Mouse (Mus musculus) CH12.LX (cell line): ENCODE measurements around the gene Scn4a. TPM values are rescaled to one million over a fixed set of nuclear protein-coding genes. Genes with fewer than 3 reads are reported as not detected.

Experiments used
- DNase-seq: peaks from one replicate; pipeline ENCODE4 v3.0.0-alpha.2; 2013; ENCODE audit errors: extremely low read depth
- H3K27ac ChIP-seq: 2 replicates; pipeline ENCODE4 v1.5.1; 2012; ENCODE audit warnings: low read depth, mild to moderate bottlenecking, control low read depth, moderate library complexity; ENCODE audit not compliant: insufficient read depth
- H3K27me3 ChIP-seq: replicated peaks from 2 replicates; pipeline ENCODE3; 2012; ENCODE audit warnings: inconsistent platforms
- H3K36me3 ChIP-seq, 2 experiments: replicated peaks in 1 of 2; 2 replicates each; pipeline versions ENCODE3 to v1.6.1; 2012; ENCODE audit warnings: inconsistent platforms in 1 of 2, low read length in 1 of 2, mild to moderate bottlenecking in 1 of 2, mixed read lengths in 1 of 2, moderate library complexity in 1 of 2; ENCODE audit not compliant: control insufficient read depth in 1 of 2, insufficient read depth in 1 of 2
- H3K4me1 ChIP-seq, 2 experiments: 2 replicates each; pipeline ENCODE4 v1.6.1; 2012; ENCODE audit warnings: inconsistent platforms in 1 of 2, moderate library complexity in 1 of 2; ENCODE audit not compliant: insufficient read depth in 2 of 2, control insufficient read depth in 1 of 2
- H3K4me2 ChIP-seq: 2 replicates; pipeline ENCODE4 v1.6.1; 2012; ENCODE audit warnings: low read depth, mild to moderate bottlenecking, control low read depth; ENCODE audit not compliant: poor library complexity, insufficient read depth, severe bottlenecking
- H3K4me3 ChIP-seq, 3 experiments: fragments of 150-350 bp in 1 of 3; sonication (generic) in 1 of 3; replicated peaks in 1 of 3; 2 replicates each; pipeline versions ENCODE3 to v1.5.1; 2011 to 2012; ENCODE audit warnings: low read depth in 2 of 3, low read length in 2 of 3, mild to moderate bottlenecking in 2 of 3, moderate library complexity in 2 of 3, control low read depth in 1 of 3, improper control_type of control experiment in 1 of 3, inconsistent platforms in 1 of 3, mixed read lengths in 1 of 3; ENCODE audit not compliant: poor library complexity in 1 of 3
- H3K79me2 ChIP-seq: replicated peaks from 2 replicates; pipeline ENCODE4 v1.6.1; 2012; ENCODE audit warnings: mild to moderate bottlenecking, moderate library complexity; ENCODE audit not compliant: control insufficient read depth, poor library complexity, insufficient read depth, severe bottlenecking; ENCODE audit errors: extremely low read depth
- H3K9ac ChIP-seq: 2 replicates; pipeline ENCODE4 v1.6.1; 2012; ENCODE audit warnings: low read depth, mild to moderate bottlenecking, control low read depth, moderate library complexity; ENCODE audit not compliant: insufficient read depth
- H3K9me3 ChIP-seq: replicated peaks from 2 replicates; pipeline ENCODE3; 2012; ENCODE audit warnings: low read length, inconsistent platforms, mixed read lengths
- BHLHE40 ChIP-seq: IDR thresholded peaks from 2 replicates; pipeline ENCODE4 v1.6.1; 2011; ENCODE audit warnings: mild to moderate bottlenecking, low read depth, low read length, improper control_type of control experiment
- CHD1 ChIP-seq: IDR thresholded peaks from 2 replicates; pipeline ENCODE4 v1.6.1; 2012; ENCODE audit warnings: low read depth, low read length, improper control_type of control experiment, inconsistent platforms
- CHD2 ChIP-seq: IDR thresholded peaks from 2 replicates; pipeline ENCODE4 v1.6.1; 2011; ENCODE audit warnings: low read length, improper control_type of control experiment
- CTCF ChIP-seq, 2 experiments: IDR thresholded peaks in 1 of 2; conservative IDR thresholded peaks in 1 of 2; 2 replicates each; pipeline ENCODE4 v1.5.1; 2011 to 2012; ENCODE audit warnings: low read depth in 2 of 2, low read length in 2 of 2, improper control_type of control experiment in 1 of 2, inconsistent platforms in 1 of 2, mild to moderate bottlenecking in 1 of 2, moderate library complexity in 1 of 2
- E2F4 ChIP-seq: IDR thresholded peaks from 2 replicates; pipeline ENCODE4 v1.6.1; 2011; ENCODE audit warnings: low read depth, low read length, improper control_type of control experiment; ENCODE audit not compliant: insufficient replicate concordance
- ELF1 ChIP-seq: IDR thresholded peaks from 2 replicates; pipeline ENCODE4 v1.6.1; 2014; ENCODE audit warnings: low read depth, mild to moderate bottlenecking, inconsistent platforms, low read length, improper control_type of control experiment
- EP300 ChIP-seq: IDR thresholded peaks from 2 replicates; pipeline ENCODE4 v1.6.1; 2011; ENCODE audit warnings: low read length, improper control_type of control experiment
- ETS1 ChIP-seq: conservative IDR thresholded peaks from 2 replicates; pipeline ENCODE4 v1.6.1; 2012; ENCODE audit warnings: low read depth, mild to moderate bottlenecking, inconsistent platforms, low read length, improper control_type of control experiment, moderate library complexity
- GABPA ChIP-seq: IDR thresholded peaks from 2 replicates; pipeline ENCODE4 v1.6.1; 2012; ENCODE audit warnings: low read depth, low read length, improper control_type of control experiment, inconsistent platforms; ENCODE audit not compliant: insufficient replicate concordance
- HCFC1 ChIP-seq: IDR thresholded peaks from 2 replicates; pipeline ENCODE4 v1.6.1; 2012; ENCODE audit warnings: low read depth, mild to moderate bottlenecking, inconsistent platforms, low read length, improper control_type of control experiment
- IRF4 ChIP-seq: IDR thresholded peaks from 2 replicates; pipeline ENCODE4 v1.6.1; 2014; ENCODE audit warnings: low read depth, mild to moderate bottlenecking, inconsistent platforms, low read length, improper control_type of control experiment
- JUN ChIP-seq: IDR thresholded peaks from 2 replicates; pipeline ENCODE4 v1.6.1; 2011; ENCODE audit warnings: low read depth, mild to moderate bottlenecking, low read length, improper control_type of control experiment, moderate library complexity; ENCODE audit not compliant: insufficient read depth
- JUND ChIP-seq: conservative IDR thresholded peaks from 2 replicates; pipeline ENCODE4 v1.6.1; 2011; ENCODE audit warnings: low read depth, low read length, improper control_type of control experiment
- KAT2A ChIP-seq: IDR thresholded peaks from 2 replicates; pipeline ENCODE4 v1.6.1; 2012; ENCODE audit warnings: low read length, improper control_type of control experiment, inconsistent platforms; ENCODE audit not compliant: insufficient replicate concordance
- MAFK ChIP-seq: IDR thresholded peaks from 2 replicates; pipeline ENCODE4 v1.6.1; 2011; ENCODE audit warnings: low read length, improper control_type of control experiment; ENCODE audit not compliant: insufficient replicate concordance
- MAX ChIP-seq: IDR thresholded peaks from 2 replicates; pipeline ENCODE4 v1.6.1; 2011; ENCODE audit warnings: low read length, improper control_type of control experiment
- MAZ ChIP-seq: IDR thresholded peaks from 2 replicates; pipeline ENCODE4 v1.6.1; 2012; ENCODE audit warnings: low read depth, mild to moderate bottlenecking, inconsistent platforms, low read length, improper control_type of control experiment, moderate library complexity
- MEF2A ChIP-seq: IDR thresholded peaks from 2 replicates; pipeline ENCODE4 v1.6.1; 2014; ENCODE audit warnings: low read depth, mild to moderate bottlenecking, inconsistent platforms, low read length, improper control_type of control experiment, borderline replicate concordance
- MXI1 ChIP-seq: IDR thresholded peaks from 2 replicates; pipeline ENCODE4 v1.6.1; 2011; ENCODE audit warnings: mild to moderate bottlenecking, low read depth, low read length, improper control_type of control experiment
- MYC ChIP-seq: IDR thresholded peaks from 2 replicates; pipeline ENCODE4 v1.6.1; 2011; ENCODE audit warnings: low read depth, mild to moderate bottlenecking, improper control_type of control experiment, low read length
- NELFE ChIP-seq: IDR thresholded peaks from 2 replicates; pipeline ENCODE4 v1.6.1; 2011; ENCODE audit warnings: low read depth, low read length, improper control_type of control experiment
- NRF1 ChIP-seq: IDR thresholded peaks from 2 replicates; pipeline ENCODE4 v1.6.1; 2014; ENCODE audit warnings: low read depth, mild to moderate bottlenecking, inconsistent platforms, low read length, improper control_type of control experiment, moderate library complexity
- PAX5 ChIP-seq: IDR thresholded peaks from 2 replicates; pipeline ENCODE4 v1.6.1; 2012; ENCODE audit warnings: low read length, inconsistent platforms, mixed read lengths
- POLR2A ChIP-seq: IDR thresholded peaks from 2 replicates; pipeline ENCODE4 v1.6.1; 2011; ENCODE audit warnings: low read depth, mild to moderate bottlenecking, improper control_type of control experiment, low read length
- POLR2AphosphoS2 ChIP-seq: IDR thresholded peaks from 2 replicates; pipeline ENCODE4 v1.6.1; 2011; ENCODE audit warnings: low read depth, low read length, improper control_type of control experiment
- RAD21 ChIP-seq: IDR thresholded peaks from 2 replicates; pipeline ENCODE4 v1.6.1; 2011; ENCODE audit warnings: low read depth, mild to moderate bottlenecking, low read length, improper control_type of control experiment, moderate library complexity
- RCOR1 ChIP-seq: conservative IDR thresholded peaks from 2 replicates; pipeline ENCODE4 v1.6.1; 2012; ENCODE audit warnings: low read depth, mild to moderate bottlenecking, inconsistent platforms, low read length, improper control_type of control experiment
- SIN3A ChIP-seq: IDR thresholded peaks from 2 replicates; pipeline ENCODE4 v1.6.1; 2012; ENCODE audit warnings: low read length, improper control_type of control experiment, inconsistent platforms
- SMC3 ChIP-seq: IDR thresholded peaks from 2 replicates; pipeline ENCODE4 v1.6.1; 2011; ENCODE audit warnings: low read depth, low read length, improper control_type of control experiment
- TBP ChIP-seq: conservative IDR thresholded peaks from 2 replicates; pipeline ENCODE4 v1.6.1; 2011; ENCODE audit warnings: low read depth, low read length, improper control_type of control experiment
- TCF12 ChIP-seq: IDR thresholded peaks from 2 replicates; pipeline ENCODE4 v1.6.1; 2014; ENCODE audit warnings: low read depth, mild to moderate bottlenecking, inconsistent platforms, low read length, improper control_type of control experiment
- UBTF ChIP-seq: IDR thresholded peaks from 2 replicates; pipeline ENCODE4 v1.6.1; 2012; ENCODE audit warnings: low read depth, mild to moderate bottlenecking, inconsistent platforms, low read length, improper control_type of control experiment, moderate library complexity
- USF1 ChIP-seq: IDR thresholded peaks from 2 replicates; pipeline ENCODE4 v1.6.1; 2014; ENCODE audit warnings: low read depth, mild to moderate bottlenecking, inconsistent platforms, low read length, improper control_type of control experiment
- USF2 ChIP-seq: conservative IDR thresholded peaks from 2 replicates; pipeline ENCODE4 v1.6.1; 2011; ENCODE audit warnings: low read depth, low read length, improper control_type of control experiment
- ZC3H11A ChIP-seq: IDR thresholded peaks from 2 replicates; pipeline ENCODE4 v1.6.1; 2012; ENCODE audit warnings: low read depth, mild to moderate bottlenecking, inconsistent platforms, low read length, improper control_type of control experiment
- ZKSCAN1 ChIP-seq: IDR thresholded peaks from 2 replicates; pipeline ENCODE4 v1.6.1; 2012; ENCODE audit warnings: low read depth, inconsistent platforms, low read length, improper control_type of control experiment, borderline replicate concordance
- ZMIZ1 ChIP-seq: IDR thresholded peaks from 2 replicates; pipeline ENCODE4 v1.6.1; 2012; ENCODE audit warnings: low read depth, mild to moderate bottlenecking, inconsistent platforms, low read length, improper control_type of control experiment
- ZNF384 ChIP-seq: IDR thresholded peaks from 2 replicates; pipeline ENCODE4 v1.6.1; 2012; ENCODE audit warnings: low read depth, low read length, improper control_type of control experiment, inconsistent platforms
- dilution Hi-C: fragments of 300-500 bp; cut with MboI; formaldehyde crosslinking; loops from 2 replicates; pipeline ENCODE4 v1.14.3; 2020; ENCODE audit warnings: low sequenced_read_pairs; ENCODE audit not compliant: extremely low pct_unique_long_range_greater_than_20kb, extremely low pct_ligation_motif_present
- in situ Hi-C: fragments of 300-500 bp; cut with MboI; formaldehyde crosslinking; loops from 3 replicates; pipeline ENCODE4 v1.14.3; 2019; ENCODE audit warnings: low sequenced_read_pairs, low pct_ligation_motif_present, low pct_unique_long_range_greater_than_20kb, mixed read lengths
- polyA plus RNA-seq: library from polyadenylated mRNA; unstranded; fragments of >175 nt; gene quantifications from 2 replicates; pipeline ENCODE4 v1.2.1, GENCODE M21; 2012; ENCODE audit warnings: low read depth; ENCODE audit not compliant: insufficient read length
- total RNA-seq, 2 experiments: library from RNA; depleted of rRNA; stranded (reverse); fragments of 300-350 nt in 1 of 2; fragments of >200 nt in 1 of 2; gene quantifications; 2 replicates each; pipeline ENCODE4 v1.2.3; 2012 to 2014

Scn4a gene
- total and polyA plus RNA-seq, 3 experiments = 0.55 to 0.97 (median 0.64) TPM

DNA sequence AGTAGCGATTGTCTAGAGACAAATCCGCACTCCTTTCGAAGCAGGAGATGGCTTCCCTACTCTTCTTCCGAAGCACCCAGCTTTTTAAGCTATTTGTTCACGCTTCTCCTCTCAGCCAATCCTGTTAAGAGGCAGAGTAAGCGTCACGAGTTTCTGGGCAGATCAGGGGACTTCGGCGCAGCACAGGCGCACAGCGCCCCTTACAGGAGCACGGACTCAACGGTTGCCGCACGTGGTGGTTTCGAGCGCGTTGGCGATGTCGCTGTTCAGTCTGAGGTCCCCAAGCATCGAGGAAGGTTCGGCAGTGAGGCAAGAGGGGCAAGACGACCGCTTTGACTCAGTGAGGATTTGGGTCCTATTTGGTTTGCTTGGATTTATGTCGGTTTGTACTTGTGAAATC lies 76.6 kb downstream of the Scn4a start, which contains the start of gene Tcam1:
TSS of gene Tcam1 (plus strand) at position 219 of the 400 bp plus-strand sequence.
- Histone ChIP-seq H3K9me3 (no peaks in the 10 kb centered on the region), H3K4me1 (peaks cover 10 to 21% of the 10 kb centered on the region in 2 experiments), H3K27me3 (peaks cover 2% of the 10 kb centered on the region)
- no peak for TF ChIP-seq PAX5
- TF ChIP-seq BHLHE40 = peak; percentile 94
- TF ChIP-seq ZMIZ1 = no peak
- no peak for TF ChIP-seq KAT2A
- no peak for TF ChIP-seq JUN
- TF ChIP-seq IRF4 = peak; percentile 69; the same call in 1 of the 2 replicates
- no peak; the same call in 1 of the 2 replicates for TF ChIP-seq RCOR1
- no peak for TF ChIP-seq POLR2AphosphoS2
- peak; percentile 61 for TF ChIP-seq USF2
- peak; percentile 67 for TF ChIP-seq TCF12
- peak; percentile 100 for TF ChIP-seq MYC
- TF ChIP-seq SIN3A = peak; percentile 76
- TF ChIP-seq NELFE = peak; percentile 52
- TF ChIP-seq ZKSCAN1 = no peak
- peak; percentile 82 for TF ChIP-seq NRF1
- TF ChIP-seq RAD21 = peak; percentile 69
- TF ChIP-seq UBTF = no peak
- TF ChIP-seq MEF2A = peak; percentile 45; the same call in 1 of the 2 replicates
- no peak for TF ChIP-seq ZNF384
- TF ChIP-seq USF1 = peak; percentile 47
- TF ChIP-seq CHD1 = no peak
- TF ChIP-seq MXI1 = peak; percentile 92
- TF ChIP-seq ZC3H11A = no peak
- TF ChIP-seq JUND = 0 out of 2 replicates have a peak, but pooled peaks have one; percentile 27
- TF ChIP-seq CHD2 = peak; percentile 99
- peak; percentile 40; the same call in 1 of the 2 replicates for TF ChIP-seq SMC3
- peak; percentile 45; the same call in 1 of the 2 replicates for TF ChIP-seq ELF1
- 0 out of 2 replicates have a peak, but pooled peaks have one; percentile 34 for TF ChIP-seq MAZ
- TF ChIP-seq HCFC1 = no peak
- TF ChIP-seq ETS1 = peak; percentile 64; the same call in 1 of the 2 replicates
- peak; percentile 8 to 95; a peak in 2 of 4 replicates for TF ChIP-seq CTCF (conservative IDR thresholded peaks at IDR 0.05 in 1 of 2, IDR thresholded peaks at IDR 0.05 in 1 of 2; ENCODE audit: low read depth in 2 of 2, low read length in 2 of 2)
- TF ChIP-seq MAX = peak; percentile 100
- TF ChIP-seq E2F4 = no peak
- peak; percentile 63 for TF ChIP-seq POLR2A
- TF ChIP-seq MAFK = no peak
- no peak for TF ChIP-seq EP300
- TF ChIP-seq GABPA = no peak
- TF ChIP-seq TBP = peak; percentile 57; the same call in 1 of the 2 replicates
- TF ChIP-seq, all 38 proteins: peak for 22
- no peak within 1 kb of the TSS for H3K9ac ChIP-seq
- no peak within 1 kb of the TSS for H3K27ac ChIP-seq
- H3K79me2 ChIP-seq = peaks cover 8% of the 10 kb centered on the region
- in situ Hi-C loops = no loop called here
- H3K4me2 ChIP-seq = peak within 1 kb of the TSS; percentile 41
- dilution Hi-C loops = no loop called here
- DNase-seq = peak; percentile 96
- H3K4me3 ChIP-seq = no peak within 1 kb of the TSS
- no peaks in the 10 kb centered on the region for H3K36me3 ChIP-seq
